Mouse (Mus musculus): ENCODE results near the gene Usp1. TPM values are rescaled to one million over a fixed set of nuclear protein-coding genes. Genes with fewer than 3 reads are reported as not detected.

The Usp1 gene
- total RNA-seq (2021) (10 to 100 TPM; 15.4 to 17.1 TPM), polyA plus RNA-seq (2012; rRNA removed) (4.1 and 4.9 TPM in 2 replicates)
- long read RNA-seq, transcript Usp1-201 (9 exons, 3,577 nt), result major isoform, 5 of 16 reads
- long read RNA-seq, partial matches to known transcripts, result 0 of 16 reads
- long read RNA-seq, other reads (novel, unspliced or antisense), result 8 of 16 reads

DNA sequence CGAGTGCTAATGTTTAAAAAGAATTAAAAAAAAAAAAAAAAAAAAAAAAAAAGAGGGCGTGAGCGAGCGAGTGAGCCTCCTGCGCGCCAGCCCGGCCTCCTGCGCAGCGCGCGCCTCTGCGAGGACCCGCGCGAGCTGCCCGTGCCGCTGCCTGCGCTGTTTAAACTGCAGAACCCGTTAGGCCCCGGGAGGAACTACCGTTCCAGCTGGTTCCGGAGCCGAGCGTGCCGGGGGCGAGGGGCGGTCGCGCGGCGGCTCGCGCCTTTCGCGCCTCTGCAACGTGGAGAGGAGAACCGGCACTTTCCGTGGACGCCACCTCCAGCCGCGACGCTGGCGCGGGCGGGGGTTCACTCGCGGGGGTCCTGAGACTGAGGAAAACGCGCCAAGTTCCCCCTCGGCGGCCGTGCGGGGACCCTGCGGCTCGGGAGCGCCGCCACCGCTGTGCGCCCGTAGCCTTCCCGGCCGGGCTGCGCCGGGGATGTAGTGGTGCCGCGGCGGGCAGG lies at the start of gene Usp1:
Usp1 (plus strand) TSS at position 243 of the 503 bp plus-strand sequence.
- peak within 1 kb of the TSS; percentile 96 for H3K9ac ChIP-seq (ENCODE audit: low read depth, low read length)
- no peaks in the 10 kb centered on the region; the same call in 1 of the 2 replicates for H3K36me3 ChIP-seq (ENCODE audit: control insufficient read depth, insufficient read depth, low read length)
- peak within 1 kb of the TSS; percentile 99 for H3K27ac ChIP-seq
- no peaks in the 10 kb centered on the region for H3K27me3 ChIP-seq (ENCODE audit: control insufficient read depth, insufficient read depth, low read length)
- H3K4me1 ChIP-seq (ENCODE audit: control insufficient read depth, insufficient read depth, low read length), result peaks cover 4% of the 10 kb centered on the region
- TF ChIP-seq POLR2A (IDR thresholded peaks at IDR 0.05; ENCODE audit: insufficient read depth, low read depth, low read length) (peak; percentile 39; the same call in 1 of the 2 replicates), CTCF (IDR thresholded peaks at IDR 0.05) (no peak)
- intact Hi-C loops (cut with DNase I), result loop anchor here (2.0 to 10.0 kb wide), 3 partner anchors 199 to 1139 kb away; partner anchors contain the start of gene Dock7
- DNase-seq, result no peak
- H3K79me2 ChIP-seq (replicated peaks; ENCODE audit: control insufficient read depth, insufficient read depth, low read length), result no peaks in the 10 kb centered on the region; the same call in 1 of the 2 replicates
- under 1% methylated on average over 67 of the region's 67 CpGs for WGBS
- peak within 1 kb of the TSS; percentile 86 for H3K4me3 ChIP-seq

DNA sequence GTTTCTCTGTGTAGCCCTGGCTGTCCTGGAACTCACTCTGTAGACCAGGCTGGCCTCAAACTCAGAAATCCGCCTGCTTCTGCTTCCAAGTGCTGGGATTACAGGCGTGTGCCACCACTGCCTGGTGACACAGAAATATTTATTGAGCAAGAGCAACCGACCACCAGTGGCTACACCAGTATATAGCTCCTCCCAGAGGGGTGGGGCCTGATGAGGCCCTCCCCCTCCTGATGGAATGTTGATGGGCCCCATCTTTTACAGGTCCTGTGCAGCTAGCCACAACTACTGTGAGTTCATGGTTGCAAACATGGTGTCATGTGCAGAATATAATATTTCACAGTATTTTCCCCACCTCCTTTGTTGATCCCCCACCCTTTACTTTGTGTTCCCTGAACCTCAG lies 40.9 kb upstream of the Usp1 start:
- TF ChIP-seq EP300 (IDR thresholded peaks at IDR 0.05; ENCODE audit: insufficient read depth, low read depth, low read length) (no peak), POLR2A (IDR thresholded peaks at IDR 0.05; ENCODE audit: insufficient read depth, low read depth, low read length) (no peak), CTCF (IDR thresholded peaks at IDR 0.05) (no peak)
- H3K9ac ChIP-seq (ENCODE audit: low read depth, low read length), result no peak overlapping the region
- H3K27ac ChIP-seq, result no peak overlapping the region
- intact Hi-C loops (cut with DNase I), result no loop called here
- H3K79me2 ChIP-seq (replicated peaks; ENCODE audit: control insufficient read depth, insufficient read depth, low read length), result no peaks in the 10 kb centered on the region
- no peak for DNase-seq
- no peaks in the 10 kb centered on the region; the same call in 1 of the 2 replicates for H3K4me1 ChIP-seq (ENCODE audit: control insufficient read depth, insufficient read depth, low read length)
- H3K27me3 ChIP-seq (ENCODE audit: control insufficient read depth, insufficient read depth, low read length), result no peaks in the 10 kb centered on the region
- WGBS, result 76% methylated on average over 3 of the region's 3 CpGs
- no peak overlapping the region for H3K4me3 ChIP-seq
- H3K36me3 ChIP-seq (ENCODE audit: control insufficient read depth, insufficient read depth, low read length), result no peaks in the 10 kb centered on the region

- intact Hi-C loops (cut with DNase I), result no loop called here
These were observed 37.2 kb upstream of the Usp1 start for GRCm38 (mm10) chr4:98886377-98886776.

DNA sequence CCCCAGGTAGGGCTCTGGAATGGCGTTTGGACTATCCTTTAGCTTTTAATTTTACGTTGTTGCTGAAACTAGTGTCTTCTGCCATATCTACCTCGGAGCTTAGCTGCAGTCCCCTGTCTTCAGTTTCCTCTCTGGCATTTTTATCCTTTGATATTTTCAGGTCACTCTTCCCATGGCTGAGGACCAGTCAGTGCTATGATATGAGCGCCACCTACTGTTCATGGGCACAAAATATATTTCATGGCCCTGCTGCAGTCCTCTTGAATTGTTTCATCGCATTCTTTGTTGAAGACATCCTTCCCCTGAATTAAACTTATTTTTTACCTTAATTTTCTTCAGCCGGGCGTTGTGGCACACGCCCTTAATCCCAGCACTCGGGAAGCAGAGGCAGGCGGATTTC lies 36.5 kb upstream of the Usp1 start:
- TF ChIP-seq CTCF (IDR thresholded peaks at IDR 0.05) (peak; percentile 81), EP300 (IDR thresholded peaks at IDR 0.05; ENCODE audit: insufficient read depth, low read depth, low read length) (no peak)
- DNase-seq, result peak; percentile 10 to 28
- H3K4me3 ChIP-seq, result no peak overlapping the region
- H3K79me2 ChIP-seq (replicated peaks; ENCODE audit: control insufficient read depth, insufficient read depth, low read length), result no peaks in the 10 kb centered on the region
- H3K4me1 ChIP-seq (ENCODE audit: control insufficient read depth, insufficient read depth, low read length), result no peaks in the 10 kb centered on the region; the same call in 1 of the 2 replicates
- H3K27ac ChIP-seq, result no peak overlapping the region
- no peaks in the 10 kb centered on the region for H3K36me3 ChIP-seq (ENCODE audit: control insufficient read depth, insufficient read depth, low read length)
- intact Hi-C loops (cut with DNase I), result loop anchor here (1.0 kb wide), 2 partner anchors 148 to 165 kb away; no protein-coding TSS in a partner anchor
- no peak overlapping the region for H3K9ac ChIP-seq (ENCODE audit: low read depth, low read length)
- whole genome bisulfite sequencing, result 13% methylated on average over 10 of the region's 10 CpGs
- no peaks in the 10 kb centered on the region for H3K27me3 ChIP-seq (ENCODE audit: control insufficient read depth, insufficient read depth, low read length)

More at GRCm38 (mm10) chr4:98886377-98886776, 37.2 kb upstream of the Usp1 start:
- H3K4me3 ChIP-seq, result no peak overlapping the region
- WGBS, result 68% methylated on average over 4 of the region's 4 CpGs
- DNase-seq, result no peak
- TF ChIP-seq EP300 (IDR thresholded peaks at IDR 0.05; ENCODE audit: insufficient read depth, low read depth, low read length), result no peak
- no peak for TF ChIP-seq CTCF (IDR thresholded peaks at IDR 0.05)
- TF ChIP-seq POLR2A (IDR thresholded peaks at IDR 0.05; ENCODE audit: insufficient read depth, low read depth, low read length), result no peak
- no peaks in the 10 kb centered on the region for H3K79me2 ChIP-seq (replicated peaks; ENCODE audit: control insufficient read depth, insufficient read depth, low read length)
- H3K4me1 ChIP-seq (ENCODE audit: control insufficient read depth, insufficient read depth, low read length), result no peaks in the 10 kb centered on the region; the same call in 1 of the 2 replicates
- H3K9ac ChIP-seq (ENCODE audit: low read depth, low read length), result no peak overlapping the region
- H3K27ac ChIP-seq, result no peak overlapping the region
- H3K36me3 ChIP-seq (ENCODE audit: control insufficient read depth, insufficient read depth, low read length), result no peaks in the 10 kb centered on the region
- no peaks in the 10 kb centered on the region for H3K27me3 ChIP-seq (ENCODE audit: control insufficient read depth, insufficient read depth, low read length)

- Histone ChIP-seq H3K27me3 (ENCODE audit: control insufficient read depth, insufficient read depth, low read length) (no peaks in the 10 kb centered on the region), H3K27ac (no peak overlapping the region), H3K4me3 (no peak overlapping the region), H3K9ac (ENCODE audit: low read depth, low read length) (no peak overlapping the region), H3K36me3 (ENCODE audit: control insufficient read depth, insufficient read depth, low read length) (no peaks in the 10 kb centered on the region), H3K4me1 (ENCODE audit: control insufficient read depth, insufficient read depth, low read length) (no peaks in the 10 kb centered on the region), H3K79me2 (replicated peaks; ENCODE audit: control insufficient read depth, insufficient read depth, low read length) (no peaks in the 10 kb centered on the region)
- 85% methylated on average over 5 of the region's 5 CpGs for WGBS
- TF ChIP-seq POLR2A (IDR thresholded peaks at IDR 0.05; ENCODE audit: insufficient read depth, low read depth, low read length), result no peak
- TF ChIP-seq EP300 (IDR thresholded peaks at IDR 0.05; ENCODE audit: insufficient read depth, low read depth, low read length), result no peak
- TF ChIP-seq CTCF (IDR thresholded peaks at IDR 0.05), result no peak
- no peak for DNase-seq
- intact Hi-C loops (cut with DNase I), result no loop called here
These were observed 13.4 kb upstream of the Usp1 start for GRCm38 (mm10) chr4:98910246-98910645.

DNA sequence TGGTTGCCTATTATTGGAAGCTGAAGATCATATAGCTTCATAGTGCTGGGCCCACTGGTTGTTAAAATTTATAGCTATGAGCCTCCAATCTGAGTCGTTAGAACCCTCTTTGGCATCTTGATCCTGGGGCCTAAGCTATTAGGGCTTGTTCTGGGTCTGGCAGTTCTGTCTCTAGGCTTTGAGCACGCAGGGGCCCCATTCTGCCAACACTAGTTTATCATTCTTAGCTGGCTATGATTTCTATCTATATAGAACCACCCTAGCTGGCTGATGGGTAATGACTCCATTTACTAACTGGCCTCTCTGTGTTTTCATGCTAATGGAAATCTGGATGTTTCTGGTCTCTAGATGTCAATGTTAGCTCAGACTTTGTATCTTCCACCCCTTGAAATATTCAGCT lies 5.9 kb upstream of the Usp1 start:
- peaks cover 3% of the 10 kb centered on the region for H3K4me1 ChIP-seq (ENCODE audit: control insufficient read depth, insufficient read depth, low read length)
- no peaks in the 10 kb centered on the region for H3K79me2 ChIP-seq (replicated peaks; ENCODE audit: control insufficient read depth, insufficient read depth, low read length)
- no peaks in the 10 kb centered on the region for H3K36me3 ChIP-seq (ENCODE audit: control insufficient read depth, insufficient read depth, low read length)
- H3K27ac ChIP-seq, result no peak overlapping the region
- H3K27me3 ChIP-seq (ENCODE audit: control insufficient read depth, insufficient read depth, low read length), result no peaks in the 10 kb centered on the region
- TF ChIP-seq EP300 (IDR thresholded peaks at IDR 0.05; ENCODE audit: insufficient read depth, low read depth, low read length) (no peak), POLR2A (IDR thresholded peaks at IDR 0.05; ENCODE audit: insufficient read depth, low read depth, low read length) (no peak), CTCF (IDR thresholded peaks at IDR 0.05) (no peak)
- WGBS, result 79% methylated on average over 2 of the region's 2 CpGs
- no peak overlapping the region for H3K9ac ChIP-seq (ENCODE audit: low read depth, low read length)
- intact Hi-C loops (cut with DNase I), result no loop called here
- DNase-seq, result no peak
- no peak overlapping the region for H3K4me3 ChIP-seq

Data from heart, adult 2 months (tissue).